Mouse (Mus musculus) G1E (cell line): Measurements from ENCODE around the gene Gapvd1.

Experiments
- CTCF ChIP-seq: IDR thresholded peaks from 2 replicates; pipeline ENCODE4 v1.5.1; 2012; ENCODE audit warnings: low read depth, low read length, inconsistent platforms, mixed read lengths
- GATA1 ChIP-seq: IDR thresholded peaks from 2 replicates; pipeline ENCODE4 v1.6.1; 2012; ENCODE audit warnings: borderline replicate concordance, low read length, inconsistent platforms, mixed read lengths
- POLR2AphosphoS5 ChIP-seq: IDR thresholded peaks from 2 replicates; pipeline ENCODE4 v1.6.1; 2012; ENCODE audit warnings: low read depth, low read length, inconsistent platforms; ENCODE audit not compliant: insufficient replicate concordance

- TF ChIP-seq CTCF (no peak), POLR2AphosphoS5 (no peak), GATA1 (no peak)
Observed at GRCm38 (mm10) chr2:34742675-34743074, 12.4 kb downstream of the Gapvd1 start.
